Mouse (Mus musculus): ENCODE data around the gene Nosip. TPM values are rescaled to one million over a fixed set of nuclear protein-coding genes. Genes with fewer than 3 reads are reported as not detected.
"Not testable (repeated sequence)": the region's sequence is repeated elsewhere in the genome, so short reads cannot be mapped to it uniquely, and the experiment has no call there.

Nosip gene
- polyA plus RNA-seq, 1 experiment, result 115 TPM

DNA sequence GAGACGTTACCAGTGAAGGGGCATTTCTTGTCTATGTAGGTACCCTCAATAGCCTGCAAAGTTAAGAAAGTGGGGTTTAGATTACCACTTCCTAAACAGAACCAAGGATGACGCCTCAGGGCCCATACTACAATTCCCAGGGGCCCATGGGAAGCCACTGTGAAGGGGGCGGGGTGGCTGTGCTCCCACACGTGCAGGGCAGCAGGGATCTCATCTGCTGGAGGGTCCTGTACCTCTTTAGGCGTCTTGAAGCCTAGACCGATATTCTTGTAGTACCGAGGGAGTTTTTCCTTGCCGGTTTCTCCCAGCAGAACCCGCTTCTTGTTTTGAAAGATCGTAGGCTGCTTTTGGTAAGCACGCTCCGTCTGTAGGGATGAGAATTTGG is 60.9 kb downstream of the Nosip start:
- Histone ChIP-seq H3K36me3 (ENCODE audit: control insufficient read depth, insufficient read depth, low read length) (no peaks in the 10 kb centered on the region; the same call in none of the 2 replicates), H3K4me3 (ENCODE audit: control insufficient read depth, low read depth, low read length) (peak overlapping the region; percentile 94), H3K4me1 (ENCODE audit: control insufficient read depth, insufficient read depth, low read length) (peaks cover 16% of the 10 kb centered on the region), H3K27ac (ENCODE audit: control insufficient read depth, insufficient read depth, low read depth, low read length) (peak overlapping the region; percentile 96), H3K27me3 (ENCODE audit: control insufficient read depth, insufficient read depth, low read length) (no peaks in the 10 kb centered on the region)
- TF ChIP-seq POLR2A (IDR thresholded peaks at IDR 0.05; ENCODE audit: control insufficient read depth, low read depth, low read length), result no peak
- TF ChIP-seq CTCF (IDR thresholded peaks at IDR 0.05; ENCODE audit: control insufficient read depth, insufficient read depth, insufficient replicate concordance, low read depth, low read length), result no peak

DNA sequence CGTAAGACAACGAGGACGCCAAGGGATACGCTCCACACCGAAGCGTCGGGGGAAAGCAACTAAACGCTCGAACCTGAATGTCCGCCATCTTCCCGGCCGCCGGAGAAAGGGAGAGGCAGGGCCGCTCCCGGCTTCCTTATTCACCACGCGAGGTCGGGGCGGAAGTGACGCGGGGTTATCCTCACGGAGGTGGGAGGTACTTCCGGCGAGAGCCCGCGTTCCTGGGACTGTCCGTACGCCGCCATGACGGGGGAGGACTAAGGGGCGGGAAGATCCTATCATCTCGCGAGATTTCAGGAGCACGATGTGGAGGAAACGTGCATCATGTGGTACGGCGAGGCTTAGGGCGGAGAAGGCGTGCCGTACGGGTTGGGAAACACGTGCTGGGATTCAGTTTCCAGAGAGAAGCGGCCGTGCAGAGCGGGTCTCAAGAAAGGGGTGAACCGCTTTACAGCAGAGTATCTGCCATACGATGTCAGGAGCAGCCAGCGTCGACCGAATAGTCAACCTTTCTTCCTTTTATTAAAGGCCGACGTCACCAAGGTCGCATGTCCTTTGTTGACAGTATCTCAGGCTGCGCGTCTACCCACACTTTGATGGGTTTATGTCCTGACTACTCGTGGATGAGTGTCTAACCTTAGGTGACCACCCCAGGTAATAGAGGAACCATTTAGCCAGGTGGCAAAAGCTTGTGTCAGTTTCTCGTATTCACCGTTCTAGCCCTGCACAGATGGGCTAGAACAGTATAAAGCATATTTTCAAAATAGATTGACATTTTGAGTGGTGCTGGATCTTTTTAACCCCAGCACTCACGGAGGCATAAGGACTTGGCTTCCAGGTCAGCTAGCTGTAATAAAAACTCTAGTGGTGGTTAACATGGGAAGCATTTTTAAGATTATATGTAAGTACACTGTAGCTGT is 62.3 kb downstream of the Nosip start, which contains the start of gene Rps11:
Rps11 (minus strand) TSS at position 216 of the 920 bp plus-strand sequence.
- Histone ChIP-seq H3K36me3 (ENCODE audit: control insufficient read depth, insufficient read depth, low read length) (no peaks in the 10 kb centered on the region; the same call in none of the 2 replicates), H3K4me1 (ENCODE audit: control insufficient read depth, insufficient read depth, low read length) (peaks cover 16% of the 10 kb centered on the region), H3K27ac (ENCODE audit: control insufficient read depth, insufficient read depth, low read depth, low read length) (peak within 1 kb of the TSS; percentile 96), H3K27me3 (ENCODE audit: control insufficient read depth, insufficient read depth, low read length) (no peaks in the 10 kb centered on the region), H3K4me3 (ENCODE audit: control insufficient read depth, low read depth, low read length) (peak within 1 kb of the TSS; percentile 94)
- TF ChIP-seq CTCF (IDR thresholded peaks at IDR 0.05; ENCODE audit: control insufficient read depth, insufficient read depth, insufficient replicate concordance, low read depth, low read length) (no peak), POLR2A (IDR thresholded peaks at IDR 0.05; ENCODE audit: control insufficient read depth, low read depth, low read length) (peak; percentile 90)

DNA sequence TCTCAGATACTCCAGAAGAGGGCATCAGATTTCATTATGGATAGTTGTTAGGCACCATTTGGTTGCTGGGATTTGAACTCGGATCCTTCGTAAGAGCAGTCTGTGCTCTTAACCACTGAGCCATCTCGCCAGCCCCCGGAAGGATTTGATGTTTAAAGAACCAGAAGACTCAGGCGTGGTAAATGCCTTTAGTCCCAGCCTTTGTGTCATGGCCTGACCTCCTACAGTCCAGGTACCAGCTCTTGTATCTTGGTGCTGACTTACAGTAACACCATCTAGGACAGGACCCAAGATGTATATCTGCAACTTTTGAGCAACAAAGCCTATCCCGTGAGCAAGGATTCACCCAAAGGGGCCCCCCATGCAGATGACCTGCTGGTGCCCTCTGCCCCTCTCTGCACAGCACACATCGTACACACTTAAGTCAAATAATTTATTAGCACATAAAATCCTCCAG is 62.9 kb downstream of the Nosip start:
- no peaks in the 10 kb centered on the region for H3K27me3 ChIP-seq (ENCODE audit: control insufficient read depth, insufficient read depth, low read length)
- no peak for TF ChIP-seq POLR2A (IDR thresholded peaks at IDR 0.05; ENCODE audit: control insufficient read depth, low read depth, low read length)
- no peak for TF ChIP-seq CTCF (IDR thresholded peaks at IDR 0.05; ENCODE audit: control insufficient read depth, insufficient read depth, insufficient replicate concordance, low read depth, low read length)
- H3K4me3 ChIP-seq (ENCODE audit: control insufficient read depth, low read depth, low read length), result peak overlapping the region; percentile 68
- 0 out of 2 replicates have a peak overlapping the region, but pooled peaks have one; percentile 23 for H3K27ac ChIP-seq (ENCODE audit: control insufficient read depth, insufficient read depth, low read depth, low read length)
- no peaks in the 10 kb centered on the region; the same call in none of the 2 replicates for H3K36me3 ChIP-seq (ENCODE audit: control insufficient read depth, insufficient read depth, low read length)
- H3K4me1 ChIP-seq (ENCODE audit: control insufficient read depth, insufficient read depth, low read length), result peaks cover 18% of the 10 kb centered on the region

DNA sequence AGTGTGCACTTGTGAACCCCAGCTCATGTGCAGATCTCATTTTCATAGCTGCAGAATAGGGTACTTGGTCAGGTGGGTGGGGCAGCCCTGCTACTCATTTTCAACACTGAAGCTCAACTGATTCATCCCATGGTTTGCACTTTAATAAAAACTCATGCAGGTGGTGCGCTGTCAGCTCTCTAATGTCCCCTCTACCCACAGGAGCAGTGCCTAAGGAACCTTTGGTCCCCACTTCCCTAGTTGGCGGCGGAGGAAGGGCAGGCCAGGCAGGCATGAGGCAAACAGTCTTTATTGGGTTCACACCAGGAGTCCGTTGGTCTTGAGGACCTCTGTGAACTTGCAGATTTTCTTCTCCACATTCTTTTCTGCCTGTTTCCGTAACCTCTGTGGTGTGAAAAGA is 63.4 kb downstream of the Nosip start:
- not testable (repeated sequence) for H3K36me3 ChIP-seq (ENCODE audit: control insufficient read depth, insufficient read depth, low read length); H3K27me3 ChIP-seq (ENCODE audit: control insufficient read depth, insufficient read depth, low read length); H3K27ac ChIP-seq (ENCODE audit: control insufficient read depth, insufficient read depth, low read depth, low read length)
- Histone ChIP-seq H3K4me3 (ENCODE audit: control insufficient read depth, low read depth, low read length) (peak overlapping the region; percentile 68; the same call in 1 of the 2 replicates), H3K4me1 (ENCODE audit: control insufficient read depth, insufficient read depth, low read length) (peaks cover 20% of the 10 kb centered on the region)

DNA sequence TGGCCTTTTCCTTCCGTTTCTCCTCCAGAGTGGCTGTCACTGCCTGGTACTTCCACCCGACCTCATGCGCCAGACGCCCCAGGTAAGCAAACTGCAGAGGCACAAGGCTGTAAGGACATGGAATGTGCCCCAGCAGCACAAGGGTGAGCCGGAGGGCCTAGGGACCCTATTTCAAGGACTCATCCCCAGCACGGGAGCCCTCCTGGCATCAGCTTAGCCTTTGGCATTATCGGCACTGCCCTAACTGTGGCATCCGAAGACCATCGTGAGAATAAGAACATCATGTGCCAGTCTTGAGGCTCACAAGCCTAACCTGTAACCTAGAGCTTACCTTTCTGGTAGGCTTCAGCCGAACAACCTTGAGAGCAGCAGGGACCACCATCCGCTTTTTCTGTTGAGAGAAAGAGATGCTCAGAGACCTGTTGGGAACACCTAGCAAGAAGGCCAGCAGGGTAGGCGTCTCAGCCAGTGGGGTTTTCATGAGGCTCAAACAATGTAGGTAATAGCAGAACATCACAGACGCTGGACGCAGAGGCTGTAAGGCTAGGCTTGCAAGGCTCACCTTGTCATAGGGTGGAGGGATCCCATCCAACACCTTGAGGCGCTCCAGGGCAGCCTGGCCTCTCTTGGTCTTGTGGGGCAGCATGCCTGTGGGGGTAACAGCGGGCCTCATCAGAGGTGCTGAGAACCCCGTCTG is 64.1 kb downstream of the Nosip start:
- no peak for TF ChIP-seq CTCF (IDR thresholded peaks at IDR 0.05; ENCODE audit: control insufficient read depth, insufficient read depth, insufficient replicate concordance, low read depth, low read length)
- no peak for TF ChIP-seq POLR2A (IDR thresholded peaks at IDR 0.05; ENCODE audit: control insufficient read depth, low read depth, low read length)
- Histone ChIP-seq H3K4me3 (ENCODE audit: control insufficient read depth, low read depth, low read length) (no peak overlapping the region; the same call in 1 of the 2 replicates), H3K27ac (ENCODE audit: control insufficient read depth, insufficient read depth, low read depth, low read length) (no peak overlapping the region), H3K36me3 (ENCODE audit: control insufficient read depth, insufficient read depth, low read length) (no peaks in the 10 kb centered on the region; the same call in 1 of the 2 replicates), H3K4me1 (ENCODE audit: control insufficient read depth, insufficient read depth, low read length) (peaks cover 20% of the 10 kb centered on the region), H3K27me3 (ENCODE audit: control insufficient read depth, insufficient read depth, low read length) (no peaks in the 10 kb centered on the region)

DNA sequence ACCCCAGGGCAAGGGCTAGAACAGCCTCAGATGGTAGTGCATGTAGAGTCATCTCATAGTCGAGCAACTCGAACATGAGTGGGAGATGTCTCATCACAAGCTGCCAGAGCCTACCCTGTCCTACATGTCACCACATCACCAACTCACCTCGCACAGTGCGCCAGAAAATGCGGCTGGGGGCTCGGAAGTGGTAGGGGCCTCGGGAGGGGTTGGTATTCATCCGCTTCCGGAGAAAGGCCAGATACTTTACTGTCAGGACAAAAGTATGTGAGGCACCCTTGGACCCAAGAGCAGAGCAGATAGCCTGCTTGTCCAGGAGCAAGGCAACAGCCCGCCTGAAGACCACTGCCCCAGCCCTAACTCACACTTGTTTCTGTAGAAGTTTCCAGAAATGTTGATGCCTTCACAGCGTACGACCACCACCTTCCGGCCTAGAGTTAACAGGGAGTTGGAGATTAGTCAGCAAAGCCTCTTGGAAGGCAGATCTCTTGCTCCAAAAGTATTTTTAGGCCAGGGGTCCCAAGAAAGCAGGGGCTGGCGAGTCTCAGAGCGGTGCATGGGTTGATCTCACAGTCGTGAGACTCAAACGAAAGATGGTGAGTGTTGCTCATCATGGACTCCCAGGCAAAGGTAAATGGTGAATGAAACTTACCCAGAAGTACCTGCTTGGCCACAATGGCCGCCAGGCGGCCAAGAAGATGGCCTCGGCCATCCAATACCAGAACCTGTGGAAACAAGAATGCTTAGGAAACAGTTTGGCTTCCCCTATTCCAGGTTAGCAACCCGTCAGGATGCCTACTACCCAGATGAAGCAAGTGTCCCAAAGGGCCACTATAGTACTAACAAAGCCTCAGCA is 64.8 kb downstream of the Nosip start:
- no peak overlapping the region for H3K27ac ChIP-seq (ENCODE audit: control insufficient read depth, insufficient read depth, low read depth, low read length)
- peaks cover 20% of the 10 kb centered on the region for H3K4me1 ChIP-seq (ENCODE audit: control insufficient read depth, insufficient read depth, low read length)
- no peak for TF ChIP-seq CTCF (IDR thresholded peaks at IDR 0.05; ENCODE audit: control insufficient read depth, insufficient read depth, insufficient replicate concordance, low read depth, low read length)
- no peak for TF ChIP-seq POLR2A (IDR thresholded peaks at IDR 0.05; ENCODE audit: control insufficient read depth, low read depth, low read length)

More for the DNA sequence above, 64.8 kb downstream of the Nosip start:
- Histone ChIP-seq H3K27me3 (ENCODE audit: control insufficient read depth, insufficient read depth, low read length) (no peaks in the 10 kb centered on the region), H3K4me3 (ENCODE audit: control insufficient read depth, low read depth, low read length) (no peak overlapping the region; the same call in none of the 2 replicates), H3K36me3 (ENCODE audit: control insufficient read depth, insufficient read depth, low read length) (no peaks in the 10 kb centered on the region; the same call in 1 of the 2 replicates)

Other genes with a start within 250 kb of the Nosip start
- gene Nup62, start 246.3 kb upstream of the Nosip start, polyA plus RNA-seq (2012; rRNA removed), result 181 and 183 TPM in 2 replicates
- gene Il4i1, start 246.0 kb upstream of the Nosip start, polyA plus RNA-seq (2012; rRNA removed), result 97.2 and 97.6 TPM in 2 replicates
- 21.6 TPM in 2 replicates for gene Atf5, start 245.8 kb upstream of the Nosip start, polyA plus RNA-seq (2012; rRNA removed)
- gene Akt1s1, start 213.4 kb upstream of the Nosip start, polyA plus RNA-seq (2012; rRNA removed), result 31.5 and 35.7 TPM in 2 replicates
- 24.4 and 28.5 TPM in 2 replicates for gene Tbc1d17, start 213.3 kb upstream of the Nosip start, polyA plus RNA-seq (2012; rRNA removed)
- gene Pnkp, start 205.3 kb upstream of the Nosip start, polyA plus RNA-seq (2012; rRNA removed), result 26.5 and 29.4 TPM in 2 replicates
- 171 and 187 TPM in 2 replicates for gene Ptov1, start 192.6 kb upstream of the Nosip start, polyA plus RNA-seq (2012; rRNA removed)
- gene Med25, start 169.7 kb upstream of the Nosip start, polyA plus RNA-seq (2012; rRNA removed), result 143 and 206 TPM in 2 replicates
- gene Fuz, start 166.3 kb upstream of the Nosip start, polyA plus RNA-seq (2012; rRNA removed), result 39.2 and 40.0 TPM in 2 replicates
- 323 and 343 TPM in 2 replicates for gene Ap2a1, start 132.9 kb upstream of the Nosip start, polyA plus RNA-seq (2012; rRNA removed)
- 1,042 and 1,092 TPM in 2 replicates for gene Tsks, start 119.2 kb upstream of the Nosip start, polyA plus RNA-seq (2012; rRNA removed)
- 137 and 148 TPM in 2 replicates for gene Cpt1c, start 87.6 kb upstream of the Nosip start, polyA plus RNA-seq (2012; rRNA removed)
- 59.6 and 60.1 TPM in 2 replicates for gene Prmt1, start 75.9 kb upstream of the Nosip start, polyA plus RNA-seq (2012; rRNA removed)
- 108 and 114 TPM in 2 replicates for gene Irf3, start 64.8 kb upstream of the Nosip start, polyA plus RNA-seq (2012; rRNA removed)
- gene Bcl2l12, start 63.7 kb upstream of the Nosip start, polyA plus RNA-seq (2012; rRNA removed), result 85.4 and 93.5 TPM in 2 replicates
- 25.1 and 27.4 TPM in 2 replicates for gene Scaf1, start 46.1 kb upstream of the Nosip start, polyA plus RNA-seq (2012; rRNA removed)
- 43.4 and 44.2 TPM in 2 replicates for gene Rras, start 44.5 kb upstream of the Nosip start, polyA plus RNA-seq (2012; rRNA removed)
- gene Prr12, start 9.5 kb upstream of the Nosip start, polyA plus RNA-seq (2012; rRNA removed), result 3.4 and 3.5 TPM in 2 replicates
- 27.3 and 27.9 TPM in 2 replicates for gene Prrg2, start 248 bp downstream of the Nosip start, polyA plus RNA-seq (2012; rRNA removed)
- 10.4 and 16.3 TPM in 2 replicates for gene Rcn3, start 29.8 kb downstream of the Nosip start, polyA plus RNA-seq (2012; rRNA removed)
- 5.4 and 5.8 TPM in 2 replicates for gene Fcgrt, start 41.4 kb downstream of the Nosip start, polyA plus RNA-seq (2012; rRNA removed)
- 169 and 192 TPM in 2 replicates for gene Rps11, start 62.0 kb downstream of the Nosip start, polyA plus RNA-seq (2012; rRNA removed)
- gene Rpl13a, start 66.3 kb downstream of the Nosip start, polyA plus RNA-seq (2012; rRNA removed), result 859 and 869 TPM in 2 replicates
- 0.06 and 0.41 TPM in 2 replicates for gene Gm45713, start 73.8 kb downstream of the Nosip start, polyA plus RNA-seq (2012; rRNA removed)
- gene Flt3l, start 74.0 kb downstream of the Nosip start, polyA plus RNA-seq (2012; rRNA removed), result 3.8 and 3.9 TPM in 2 replicates
- gene Pih1d1, start 91.9 kb downstream of the Nosip start, polyA plus RNA-seq (2012; rRNA removed), result 258 and 295 TPM in 2 replicates
- gene Aldh16a1, start 92.2 kb downstream of the Nosip start, polyA plus RNA-seq (2012; rRNA removed), result 12.8 and 13.4 TPM in 2 replicates
- 33.5 and 34.1 TPM in 2 replicates for gene Slc17a7, start 101.5 kb downstream of the Nosip start, polyA plus RNA-seq (2012; rRNA removed)
- gene Gfy, start 117.1 kb downstream of the Nosip start, polyA plus RNA-seq (2012; rRNA removed), result 3.9 and 5.4 TPM in 2 replicates
- gene Pth2, start 118.6 kb downstream of the Nosip start, polyA plus RNA-seq (2012; rRNA removed), result 21.9 and 28.2 TPM in 2 replicates
- 78.3 and 81.9 TPM in 2 replicates for gene Ccdc155, start 142.5 kb downstream of the Nosip start, polyA plus RNA-seq (2012; rRNA removed)
- gene Dkkl1, start 149.7 kb downstream of the Nosip start, polyA plus RNA-seq (2012; rRNA removed), result 1,273 and 1,348 TPM in 2 replicates
- gene Tead2, start 153.3 kb downstream of the Nosip start, polyA plus RNA-seq (2012; rRNA removed), result 43.1 and 60.2 TPM in 2 replicates
- 78.0 and 87.4 TPM in 2 replicates for gene Cd37, start 176.7 kb downstream of the Nosip start, polyA plus RNA-seq (2012; rRNA removed)
- 76.9 and 81.4 TPM in 2 replicates for gene Slc6a16, start 178.7 kb downstream of the Nosip start, polyA plus RNA-seq (2012; rRNA removed)
- 785 and 851 TPM in 2 replicates for gene Slc6a21, start 215.1 kb downstream of the Nosip start, polyA plus RNA-seq (2012; rRNA removed)